Mouse (Mus musculus) embryonic facial prominence, embryonic 15.5 days (tissue): ENCODE measurements at regions not wholly inside any gene's neighbourhood (a gene's known extent, or its start where the extent isn't known, plus 50 kb on each side); places are given as distances from the start of the nearest gene placed in this dataset.
A peak's percentile ranks its signal among the peaks of the same experiment; 100 is the strongest.

Experiments
- ATAC-seq: fragments of 200-750 bp; cut with Nextera tagmentation; 2 replicates; pipeline ENCODE4 v1.8.0; 2017; ENCODE audit warnings: low read depth, moderate TSS enrichment; ENCODE audit not compliant: insufficient number of reproducible peaks, low FRiP score, low TSS enrichment
- H3K27ac ChIP-seq: fragments of 300-500 bp; sonication (generic); replicated peaks from 2 replicates; pipeline ENCODE4 v1.5.1; 2015; ENCODE audit warnings: mild to moderate bottlenecking, inconsistent platforms
- H3K27me3 ChIP-seq: fragments of 300-500 bp; sonication (generic); 2 replicates; pipeline ENCODE4 v1.6.1; 2015; ENCODE audit warnings: inconsistent platforms
- H3K36me3 ChIP-seq: fragments of 300-500 bp; sonication (generic); 2 replicates; pipeline ENCODE4 v1.6.1; 2015; ENCODE audit warnings: mild to moderate bottlenecking, inconsistent platforms
- H3K4me1 ChIP-seq: fragments of 300-500 bp; sonication (generic); 2 replicates; pipeline ENCODE4 v1.6.1; 2015; ENCODE audit warnings: inconsistent platforms
- H3K4me2 ChIP-seq: fragments of 300-500 bp; sonication (generic); replicated peaks from 2 replicates; pipeline ENCODE4 v1.6.1; 2015; ENCODE audit warnings: mild to moderate bottlenecking, inconsistent platforms
- H3K4me3 ChIP-seq: fragments of 300-500 bp; sonication (generic); replicated peaks from 2 replicates; pipeline ENCODE4 v1.5.1; 2015; ENCODE audit warnings: mild to moderate bottlenecking, inconsistent platforms
- H3K9ac ChIP-seq: fragments of 300-500 bp; sonication (generic); 2 replicates; pipeline ENCODE4 v1.6.1; 2015; ENCODE audit warnings: inconsistent platforms
- H3K9me3 ChIP-seq: fragments of 300-500 bp; sonication (generic); replicated peaks from 2 replicates; pipeline ENCODE4 v1.6.1; 2016; ENCODE audit warnings: inconsistent platforms
- WGBS: fragments of 180-500 bp; shearing (Covaris S2); methylation state at CpG from one replicate; pipeline ENCODE4 v1.1.7; 2015; 5-methylcytosine and 5-hydroxymethylcytosine counted together

- no peak overlapping the region; the same call in 1 of the 2 replicates for H3K9ac ChIP-seq
- peak overlapping the region; percentile 79 for H3K27ac ChIP-seq
- ATAC-seq = no peak
- no peaks in the 10 kb centered on the region for H3K9me3 ChIP-seq
- H3K4me1 ChIP-seq = peaks cover 33% of the 10 kb centered on the region
- no peaks in the 10 kb centered on the region for H3K36me3 ChIP-seq
- H3K4me2 ChIP-seq = peak overlapping the region; percentile 33
- 2% methylated on average over 8 of the region's 8 CpGs for WGBS
- H3K27me3 ChIP-seq = no peaks in the 10 kb centered on the region
- H3K4me3 ChIP-seq = no peak overlapping the region
Observed at GRCm38 (mm10) chr14:25015288-25016238, 443.4 kb upstream of the Zmiz1 start.

GRCm38 (mm10) chr14:25017860-25018259 is 441.1 kb upstream of the Zmiz1 start:
- no peaks in the 10 kb centered on the region for H3K36me3 ChIP-seq
- no peaks in the 10 kb centered on the region for H3K27me3 ChIP-seq
- H3K9me3 ChIP-seq = no peaks in the 10 kb centered on the region
- WGBS = 76% methylated on average over 5 of the region's 5 CpGs
- H3K4me1 ChIP-seq = peaks cover 44% of the 10 kb centered on the region
- H3K27ac ChIP-seq = no peak overlapping the region
- no peak overlapping the region for H3K4me2 ChIP-seq
- no peak overlapping the region for H3K9ac ChIP-seq
- ATAC-seq = no peak
- H3K4me3 ChIP-seq = no peak overlapping the region

GRCm38 (mm10) chr14:25019306-25019905 is 439.6 kb upstream of the Zmiz1 start:
- Histone ChIP-seq H3K27ac (peak overlapping the region; percentile 70), H3K9ac (no peak overlapping the region), H3K9me3 (no peaks in the 10 kb centered on the region), H3K36me3 (no peaks in the 10 kb centered on the region), H3K27me3 (no peaks in the 10 kb centered on the region), H3K4me2 (no peak overlapping the region), H3K4me1 (peaks cover 55% of the 10 kb centered on the region), H3K4me3 (no peak overlapping the region)
- WGBS = 45% methylated on average over 4 of the region's 4 CpGs
- peak; percentile 63 for ATAC-seq

GRCm38 (mm10) chr14:25022523-25023269 is 436.3 kb upstream of the Zmiz1 start:
- Histone ChIP-seq H3K4me3 (no peak overlapping the region), H3K27ac (peak overlapping the region; percentile 92), H3K4me2 (no peak overlapping the region), H3K4me1 (peaks cover 51% of the 10 kb centered on the region), H3K9me3 (no peaks in the 10 kb centered on the region), H3K9ac (no peak overlapping the region), H3K36me3 (no peaks in the 10 kb centered on the region), H3K27me3 (no peaks in the 10 kb centered on the region)
- 33% methylated on average over 15 of the region's 15 CpGs for WGBS
- peak; percentile 69 for ATAC-seq

GRCm38 (mm10) chr14:25023270-25023800 is 435.6 kb upstream of the Zmiz1 start:
- Histone ChIP-seq H3K27me3 (no peaks in the 10 kb centered on the region), H3K27ac (peak overlapping the region; percentile 92), H3K9me3 (no peaks in the 10 kb centered on the region), H3K4me1 (peaks cover 51% of the 10 kb centered on the region), H3K9ac (no peak overlapping the region), H3K36me3 (no peaks in the 10 kb centered on the region), H3K4me2 (no peak overlapping the region), H3K4me3 (no peak overlapping the region)
- no peak for ATAC-seq
- 43% methylated on average over 6 of the region's 6 CpGs for WGBS

GRCm38 (mm10) chr14:25025074-25025473 is 433.9 kb upstream of the Zmiz1 start:
- Histone ChIP-seq H3K4me1 (peaks cover 41% of the 10 kb centered on the region), H3K36me3 (no peaks in the 10 kb centered on the region), H3K9ac (no peak overlapping the region), H3K27me3 (no peaks in the 10 kb centered on the region), H3K4me3 (no peak overlapping the region), H3K4me2 (no peak overlapping the region), H3K9me3 (no peaks in the 10 kb centered on the region), H3K27ac (no peak overlapping the region)
- ATAC-seq = no peak
- 89% methylated on average over 6 of the region's 6 CpGs for WGBS

GRCm38 (mm10) chr14:25027076-25027475 is 431.9 kb upstream of the Zmiz1 start:
- peaks cover 37% of the 10 kb centered on the region for H3K4me1 ChIP-seq
- H3K27ac ChIP-seq = peak overlapping the region; percentile 29
- H3K9me3 ChIP-seq = no peaks in the 10 kb centered on the region
- no peak overlapping the region for H3K9ac ChIP-seq
- H3K4me2 ChIP-seq = no peak overlapping the region
- no peak overlapping the region for H3K4me3 ChIP-seq
- ATAC-seq = no peak
- H3K36me3 ChIP-seq = no peaks in the 10 kb centered on the region
- no peaks in the 10 kb centered on the region for H3K27me3 ChIP-seq
- 75% methylated on average over 3 of the region's 3 CpGs for WGBS

GRCm38 (mm10) chr14:25027842-25028241 is 431.1 kb upstream of the Zmiz1 start:
- no peaks in the 10 kb centered on the region for H3K36me3 ChIP-seq
- ATAC-seq = no peak
- H3K4me1 ChIP-seq = peaks cover 38% of the 10 kb centered on the region
- no peak overlapping the region for H3K4me2 ChIP-seq
- WGBS = 76% methylated on average over 1 of the region's 1 CpGs
- no peak overlapping the region for H3K4me3 ChIP-seq
- H3K9ac ChIP-seq = no peak overlapping the region
- H3K27me3 ChIP-seq = no peaks in the 10 kb centered on the region
- peak overlapping the region; percentile 29 for H3K27ac ChIP-seq
- H3K9me3 ChIP-seq = no peaks in the 10 kb centered on the region

- ATAC-seq = no peak
- Histone ChIP-seq H3K36me3 (no peaks in the 10 kb centered on the region), H3K27me3 (no peaks in the 10 kb centered on the region), H3K4me3 (no peak overlapping the region), H3K9ac (no peak overlapping the region), H3K27ac (no peak overlapping the region), H3K9me3 (no peaks in the 10 kb centered on the region), H3K4me1 (peaks cover 30% of the 10 kb centered on the region), H3K4me2 (no peak overlapping the region)
- 83% methylated on average over 6 of the region's 6 CpGs for WGBS
Observed at GRCm38 (mm10) chr14:25030881-25031280, 428.1 kb upstream of the Zmiz1 start.

GRCm38 (mm10) chr14:25031756-25032680 is 427.0 kb upstream of the Zmiz1 start:
- peaks cover 28% of the 10 kb centered on the region for H3K4me1 ChIP-seq
- H3K27ac ChIP-seq = peak overlapping the region; percentile 74
- no peak overlapping the region for H3K9ac ChIP-seq
- WGBS = 35% methylated on average over 12 of the region's 12 CpGs
- H3K36me3 ChIP-seq = no peaks in the 10 kb centered on the region
- ATAC-seq = no peak; the same call in 1 of the 2 replicates
- H3K27me3 ChIP-seq = no peaks in the 10 kb centered on the region
- no peaks in the 10 kb centered on the region for H3K9me3 ChIP-seq
- no peak overlapping the region for H3K4me3 ChIP-seq
- no peak overlapping the region for H3K4me2 ChIP-seq
